ENCODE assay signal across 16 mouse cellular contexts in the genomic region with DNA sequence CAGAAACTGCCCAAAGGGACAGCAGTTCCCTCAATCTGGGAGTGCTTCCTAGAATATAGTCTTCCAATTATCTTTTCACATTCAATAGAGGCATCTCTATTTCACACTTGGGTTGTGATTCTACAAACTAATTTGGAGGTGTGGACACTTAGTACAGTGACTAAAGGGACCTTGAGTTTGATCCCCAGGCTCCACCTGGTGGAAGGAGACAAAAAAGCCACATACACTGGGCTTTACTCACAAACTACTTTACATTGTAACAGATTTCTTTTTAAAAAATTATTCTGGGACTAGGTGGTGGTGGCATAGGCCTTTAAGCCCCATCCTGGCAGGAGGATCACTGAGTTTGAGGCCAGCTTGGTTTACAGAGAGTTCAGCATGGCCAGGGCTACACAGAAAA. TPM values are rescaled to one million over a fixed set of nuclear protein-coding genes. Genes with fewer than 3 reads are reported as not detected.
DNase-seq lines count a peak whose midpoint lies in the region; ATAC-seq and TF ChIP-seq lines count a peak whose summit lies in the region.
"Had no signal": no experiment of that assay in that cellular context is flagged by ENCODE, and none has a peak within 500 bp of the region (broad histone marks: within the 10 kb centered on the region; RNA-seq: fewer than 3 reads in every experiment).

No protein-coding gene starts in this region.

- no peaks in the 10 kb centered on the region for H3K9me3 ChIP-seq in heart, embryonic 10.5 days
- no peaks in the 10 kb centered on the region for H3K9me3 ChIP-seq in stomach, postnatal 0 days (ENCODE audit: control insufficient read depth, low read length)
- H3K9me3 ChIP-seq: embryonic facial prominence, embryonic 12.5 days; forebrain, embryonic 13.5 days; megakaryocyte, embryonic 14.5 days had no signal

- intact Hi-C loops in heart, postnatal 10 days (cut with DNase I), result no loop called here
- intact Hi-C loops in left cerebral cortex, adult 2 months (cut with DNase I), result no loop called here
- intact Hi-C loops in left cerebral cortex, postnatal 36 days (cut with DNase I), result no loop called here
- intact Hi-C loops in left cerebral cortex, postnatal 14 days (cut with DNase I), result no loop called here

- ATAC-seq in stomach, postnatal 0 days (ENCODE audit: low FRiP score, low TSS enrichment), result no peak
- ATAC-seq: forebrain, embryonic 13.5 days; intestine, embryonic 16.5 days had no signal

- H3K36me3 ChIP-seq in heart, embryonic 10.5 days, result peaks cover 55% of the 10 kb centered on the region
- peaks cover 36% of the 10 kb centered on the region for H3K36me3 ChIP-seq in thymus, adult 2 months (ENCODE audit: control insufficient read depth, insufficient read depth, low read length)
- H3K36me3 ChIP-seq in stomach, postnatal 0 days (ENCODE audit: control insufficient read depth, insufficient read depth, low read length), result peaks cover 21% of the 10 kb centered on the region

- no peaks in the 10 kb centered on the region for H3K27me3 ChIP-seq in heart, embryonic 10.5 days (ENCODE audit: insufficient read depth, poor library complexity, severe bottlenecking)
- H3K27me3 ChIP-seq in thymus, adult 2 months (ENCODE audit: control insufficient read depth, insufficient read depth, low read length), result no peaks in the 10 kb centered on the region
- no peaks in the 10 kb centered on the region for H3K27me3 ChIP-seq in stomach, postnatal 0 days (ENCODE audit: control insufficient read depth, insufficient read depth, low read length)
- H3K27me3 ChIP-seq: embryonic facial prominence, embryonic 12.5 days; forebrain, embryonic 13.5 days; megakaryocyte, embryonic 14.5 days had no signal

- TF ChIP-seq POLR2A in thymus, adult 2 months (IDR thresholded peaks at IDR 0.05; ENCODE audit: control insufficient read depth, extremely low read depth, insufficient read depth, low read length, poor library complexity), result no peak

- H3K4me2 ChIP-seq in stomach, postnatal 0 days (replicated peaks; ENCODE audit: low read depth), result no peak overlapping the region
- H3K4me2 ChIP-seq: embryonic facial prominence, embryonic 12.5 days; forebrain, embryonic 13.5 days had no signal

- no peak overlapping the region for H3K9ac ChIP-seq in stomach, postnatal 0 days (ENCODE audit: low read length)
- H3K9ac ChIP-seq: embryonic facial prominence, embryonic 12.5 days; forebrain, embryonic 13.5 days had no signal

- no peak overlapping the region for H3K27ac ChIP-seq in heart, embryonic 10.5 days
- no peak overlapping the region for H3K27ac ChIP-seq in left cerebral cortex, adult 2 months
- no peak overlapping the region for H3K27ac ChIP-seq in thymus, adult 2 months (ENCODE audit: control insufficient read depth, insufficient read depth, low read length)
- H3K27ac ChIP-seq in stomach, postnatal 0 days (replicated peaks), result no peak overlapping the region
- H3K27ac ChIP-seq: embryonic facial prominence, embryonic 12.5 days; forebrain, embryonic 13.5 days had no signal

- peak; percentile 28 for TF ChIP-seq CTCF in left cerebral cortex, adult 2 months (IDR thresholded peaks at IDR 0.05)
- no peak for TF ChIP-seq CTCF in thymus, adult 2 months (IDR thresholded peaks at IDR 0.05; ENCODE audit: borderline replicate concordance, control insufficient read depth, extremely low read depth, insufficient read depth, low read length, poor library complexity)
- peak; percentile 51 for TF ChIP-seq CTCF in stomach, postnatal 0 days (IDR thresholded peaks at IDR 0.05; ENCODE audit: low read depth)

- H3K4me1 ChIP-seq in heart, embryonic 10.5 days, result peaks cover 10% of the 10 kb centered on the region; the same call in 1 of the 2 replicates
- peaks cover 19% of the 10 kb centered on the region for H3K4me1 ChIP-seq in thymus, adult 2 months (replicated peaks; ENCODE audit: control insufficient read depth, insufficient read depth, low read length)
- H3K4me1 ChIP-seq in stomach, postnatal 0 days (replicated peaks; ENCODE audit: control insufficient read depth, insufficient read depth), result no peaks in the 10 kb centered on the region
- H3K4me1 ChIP-seq: embryonic facial prominence, embryonic 12.5 days; forebrain, embryonic 13.5 days had no signal

- DNase-seq in heart, embryonic 10.5 days (ENCODE audit: low spot score), result peak; percentile 45
- no peak for DNase-seq in heart, postnatal 10 days
- DNase-seq in left cerebral cortex, adult 2 months (ENCODE audit: extremely low spot score in 1 of 2, low spot score in 2 of 2), result no peak
- DNase-seq in left cerebral cortex, postnatal 36 days (ENCODE audit: low spot score in 2 of 2), result no peak
- DNase-seq in thymus, postnatal 4 days, result peak; percentile 13
- no peak for DNase-seq in thymus, adult 2 months
- peak; percentile 6 for DNase-seq in stomach, postnatal 0 days (ENCODE audit: low spot score)
- no peak for DNase-seq in left cerebral cortex, postnatal 14 days (ENCODE audit: low spot score in 2 of 2)
- DNase-seq: cerebellum, adult 9-11 months; gastrocnemius, postnatal 14 days; spleen, adult 18-20 months had no signal

- TF ChIP-seq EP300 in stomach, postnatal 0 days (optimal IDR thresholded peaks at IDR 0.05), result no peak

- H3K4me3 ChIP-seq in heart, embryonic 10.5 days, result no peak overlapping the region
- no peak overlapping the region for H3K4me3 ChIP-seq in left cerebral cortex, adult 2 months
- H3K4me3 ChIP-seq in thymus, adult 2 months (ENCODE audit: control insufficient read depth, insufficient read depth, low read length), result no peak overlapping the region
- no peak overlapping the region for H3K4me3 ChIP-seq in stomach, postnatal 0 days (ENCODE audit: low read depth, low read length)
- H3K4me3 ChIP-seq: embryonic facial prominence, embryonic 12.5 days; forebrain, embryonic 13.5 days; megakaryocyte, embryonic 14.5 days had no signal

RNA-seq across cellular contexts. Expression of a gene that starts 3.4 kb away (rescaled TPM):
- polyA plus RNA-seq in heart, embryonic 10.5 days (2016; fragmentation: Nextera tagmentation; extraction: Ambion mirVana), result 1.1 and 2.3 TPM in 2 replicates
- total RNA-seq in heart, postnatal 10 days (2021), result 1 to 10 TPM; 3.1 to 4.3 TPM
- total RNA-seq in left cerebral cortex, adult 2 months (2021), result not detected
- total RNA-seq in left cerebral cortex, postnatal 36 days (2021), result under 1 TPM; 0.17 to 0.23 TPM
- polyA plus RNA-seq in thymus, adult 2 months (2012; rRNA removed), result 18.8 and 24.9 TPM in 2 replicates
- 1.4 and 1.6 TPM in 2 replicates for polyA plus RNA-seq in stomach, postnatal 0 days (2015; fragmentation: Nextera tagmentation; extraction: Ambion mirVana)
- not detected for total RNA-seq in left cerebral cortex, postnatal 14 days (2021)
- total RNA-seq: liver, adult 2 months had no signal

RNA-seq across cellular contexts. Expression of a gene that starts 35.2 kb away (rescaled TPM):
- 151 and 158 TPM in 2 replicates for polyA plus RNA-seq in heart, embryonic 10.5 days (2016; fragmentation: Nextera tagmentation; extraction: Ambion mirVana)
- total RNA-seq in heart, postnatal 10 days (2021), result 100 to 1,000 TPM; 117 to 120 TPM
- 100 to 1,000 TPM; 148 to 162 TPM for total RNA-seq in left cerebral cortex, adult 2 months (2021)
- 100 to 1,000 TPM; 140 to 148 TPM for total RNA-seq in left cerebral cortex, postnatal 36 days (2021)
- 394 and 423 TPM in 2 replicates for polyA plus RNA-seq in thymus, adult 2 months (2012; rRNA removed)
- polyA plus RNA-seq in stomach, postnatal 0 days (2015; fragmentation: Nextera tagmentation; extraction: Ambion mirVana), result 188 and 197 TPM in 2 replicates
- total RNA-seq in left cerebral cortex, postnatal 14 days (2021), result 100 to 1,000 TPM; 139 to 152 TPM

Comparison
In these comparisons a context has a peak if more than half of its experiments do, and no peak if none do; other contexts are left out.
1. DNase-seq: peak in heart, embryonic 10.5 days (single experiment), thymus, postnatal 4 days (single experiment) and stomach, postnatal 0 days (single experiment); none in heart, postnatal 10 days (0 of 2), left cerebral cortex, adult 2 months (0 of 2), left cerebral cortex, postnatal 36 days (0 of 2), thymus, adult 2 months (single experiment) and left cerebral cortex, postnatal 14 days (0 of 2).